Mouse (Mus musculus): ENCODE results near the gene Scfd2.
A peak's percentile ranks its signal among the peaks of the same experiment; 100 is the strongest.

Scfd2 gene

GRCm38 (mm10) chr5:74531630-74532280 lies at the start of gene Scfd2:
Scfd2 (minus strand) TSS chr5:74531759.
- ATAC-seq (ENCODE audit: low TSS enrichment), result peak; percentile 92

DNA sequence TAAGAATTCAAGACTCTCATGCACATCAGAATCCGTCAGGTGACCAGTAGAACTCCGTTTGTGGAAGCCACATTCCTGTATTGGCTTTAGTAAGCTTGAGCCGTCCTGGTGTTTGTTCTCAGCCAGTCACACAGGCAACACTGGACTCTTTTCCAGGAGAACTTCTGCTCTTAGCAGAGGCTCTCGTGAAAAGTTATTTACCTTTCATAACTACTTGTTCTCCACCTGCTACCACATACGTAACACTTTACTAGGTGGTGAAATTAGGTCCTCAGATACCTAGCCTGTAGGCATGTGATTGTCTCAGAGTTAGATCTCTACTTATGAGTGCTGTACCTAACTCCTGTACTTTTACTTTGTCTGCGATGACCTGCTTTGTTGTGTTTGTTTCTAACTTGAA lies 40.2 kb upstream of the Scfd2 start:
- ATAC-seq (ENCODE audit: low TSS enrichment), result no peak

GRCm38 (mm10) chr5:74561151-74561550 lies 29.6 kb upstream of the Scfd2 start:
- ATAC-seq (ENCODE audit: low TSS enrichment), result no peak

DNA sequence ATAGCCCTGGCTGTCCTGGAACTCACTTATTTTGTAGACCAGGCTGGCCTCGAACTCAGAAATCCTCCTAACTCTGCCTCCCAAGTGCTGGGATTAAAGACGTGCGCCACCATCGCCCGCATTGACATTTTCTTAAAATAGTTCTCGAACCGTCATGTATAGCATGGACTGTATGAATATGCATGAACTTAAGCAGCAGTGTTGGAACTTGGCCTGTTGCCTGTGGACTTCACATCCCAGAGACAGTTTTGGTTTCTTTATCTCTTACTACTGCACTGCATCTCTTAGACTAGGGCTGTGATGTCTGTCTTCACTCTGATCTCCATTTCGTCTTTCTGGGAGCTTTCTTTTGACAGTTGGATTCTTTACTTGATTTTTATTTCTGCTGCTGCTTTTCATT lies 18.0 kb upstream of the Scfd2 start:
- peak; percentile 79 for ATAC-seq (ENCODE audit: low TSS enrichment)

- ATAC-seq (ENCODE audit: low TSS enrichment), result no peak
Measured at GRCm38 (mm10) chr5:74545606-74546005, 14.0 kb upstream of the Scfd2 start.

- ATAC-seq (ENCODE audit: low TSS enrichment), result no peak
Measured at GRCm38 (mm10) chr5:74536180-74536947, 4.8 kb upstream of the Scfd2 start.

DNA sequence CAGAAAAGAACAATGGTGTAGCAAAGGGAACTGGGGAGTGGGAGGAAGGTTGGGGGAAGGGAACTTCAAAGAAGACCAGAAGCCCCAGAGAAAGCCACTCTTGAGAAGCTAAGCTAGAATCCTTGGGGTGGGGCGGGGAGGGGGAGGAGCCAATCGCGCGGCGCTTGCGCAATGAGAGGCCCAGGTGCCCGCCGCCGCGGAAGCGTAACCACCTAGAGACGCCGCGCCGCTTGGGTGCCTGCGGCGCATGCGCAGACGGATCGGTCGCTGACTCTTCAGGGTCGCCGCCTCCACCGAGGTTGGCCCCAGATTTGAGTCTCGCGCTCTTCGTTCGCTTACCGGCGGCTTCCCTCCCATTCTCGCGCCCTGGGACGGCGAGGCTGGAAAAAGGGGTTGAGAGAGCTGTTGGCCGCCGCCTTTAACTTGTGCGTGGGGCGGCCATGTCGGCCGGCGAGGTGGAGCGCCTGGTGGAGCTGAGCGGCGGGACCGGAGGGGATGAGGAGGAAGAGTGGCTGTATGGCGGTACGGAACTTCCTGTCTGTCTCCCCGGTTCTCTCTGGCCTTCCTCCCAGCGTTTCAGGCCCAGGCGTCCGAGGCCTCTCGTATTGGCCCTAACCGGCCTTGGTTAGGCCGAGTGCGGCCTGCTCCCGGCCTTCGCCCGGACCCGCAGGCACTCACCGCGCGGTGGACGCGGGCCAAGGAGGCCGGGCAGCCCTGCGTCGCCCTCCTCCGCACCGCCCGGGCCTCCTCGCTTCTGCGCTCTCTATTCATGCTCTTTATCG lies 3.9 kb upstream of the Scfd2 start, which contains the start of gene Fip1l1:
Gene Fip1l1 (plus strand): TSS at position 210 of the 782 bp plus-strand sequence.
- peak; percentile 81 for ATAC-seq (ENCODE audit: low TSS enrichment)

GRCm38 (mm10) chr5:74530785-74531184 lies 774 bp downstream of the Scfd2 start:
- ATAC-seq (ENCODE audit: low TSS enrichment), result no peak

GRCm38 (mm10) chr5:74527025-74527424 lies 4.5 kb downstream of the Scfd2 start:
- ATAC-seq (ENCODE audit: low TSS enrichment), result no peak

GRCm38 (mm10) chr5:74511686-74512085 lies 19.9 kb downstream of the Scfd2 start:
- ATAC-seq (ENCODE audit: low TSS enrichment), result 0 out of 2 replicates have a peak, but pooled peaks have one; percentile 34

DNA sequence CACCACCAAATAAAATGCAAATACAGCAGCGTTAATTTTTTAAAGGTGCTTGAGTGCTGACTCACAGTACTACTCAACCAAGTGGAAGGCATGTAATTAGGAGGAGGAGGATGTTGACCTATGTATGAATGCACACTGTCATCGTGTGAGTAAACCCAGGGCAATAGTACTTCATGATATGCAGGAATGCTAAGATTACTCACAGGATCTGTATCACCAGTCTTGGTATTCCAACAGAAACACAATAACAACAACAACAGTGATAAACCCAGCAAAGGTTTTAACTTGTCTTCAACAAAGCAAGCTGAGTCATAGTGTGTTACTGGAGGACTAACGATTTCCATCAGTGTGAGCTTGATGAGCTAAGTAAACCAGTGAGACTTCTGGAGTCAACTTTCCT lies 38.9 kb downstream of the Scfd2 start:
- no peak for ATAC-seq (ENCODE audit: low TSS enrichment)

DNA sequence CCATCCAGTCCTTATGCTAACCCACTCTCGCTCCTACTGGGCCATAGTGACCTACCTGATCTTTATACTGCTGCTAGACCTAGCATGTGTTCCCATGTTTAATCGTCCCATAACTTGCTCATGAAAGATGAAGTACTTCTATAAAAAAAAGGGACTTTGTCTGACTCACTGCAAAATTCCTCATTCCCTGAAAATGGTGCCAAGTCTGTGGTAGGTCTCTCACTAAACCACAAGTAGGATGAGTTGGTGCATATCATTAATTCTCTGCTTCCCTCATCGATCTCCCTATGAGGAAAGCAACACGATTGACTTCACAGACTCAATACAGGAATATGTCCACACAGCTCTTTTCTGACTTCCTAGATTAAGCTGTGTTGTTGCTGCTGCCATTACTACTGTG lies 46.9 kb downstream of the Scfd2 start:
- ATAC-seq (ENCODE audit: low TSS enrichment), result no peak

GRCm38 (mm10) chr5:74482633-74483032 lies 48.9 kb downstream of the Scfd2 start:
- no peak for ATAC-seq (ENCODE audit: low TSS enrichment)

- no peak for ATAC-seq (ENCODE audit: low TSS enrichment)
Measured at GRCm38 (mm10) chr5:74482034-74482433, 49.5 kb downstream of the Scfd2 start.

DNA sequence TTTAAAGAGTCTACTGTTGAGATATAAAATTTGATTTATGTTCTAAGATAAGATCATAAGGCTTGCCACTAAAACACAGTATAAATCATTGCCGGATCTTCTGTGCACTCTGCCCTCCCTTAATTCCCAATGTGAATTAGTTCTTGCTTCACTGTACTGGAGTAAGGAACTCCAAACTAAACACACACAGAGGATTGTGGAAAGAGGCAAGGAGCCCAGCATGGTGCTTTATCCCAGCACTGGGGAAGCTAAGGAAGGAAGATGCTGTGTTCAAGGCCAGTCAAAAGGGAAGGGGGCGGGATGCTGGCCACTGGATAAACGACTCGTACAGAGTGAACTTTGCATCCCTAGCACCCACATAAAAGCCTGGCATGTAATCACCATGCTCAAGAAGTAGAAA lies 51.1 kb downstream of the Scfd2 start:
- no peak for ATAC-seq (ENCODE audit: low TSS enrichment)

DNA sequence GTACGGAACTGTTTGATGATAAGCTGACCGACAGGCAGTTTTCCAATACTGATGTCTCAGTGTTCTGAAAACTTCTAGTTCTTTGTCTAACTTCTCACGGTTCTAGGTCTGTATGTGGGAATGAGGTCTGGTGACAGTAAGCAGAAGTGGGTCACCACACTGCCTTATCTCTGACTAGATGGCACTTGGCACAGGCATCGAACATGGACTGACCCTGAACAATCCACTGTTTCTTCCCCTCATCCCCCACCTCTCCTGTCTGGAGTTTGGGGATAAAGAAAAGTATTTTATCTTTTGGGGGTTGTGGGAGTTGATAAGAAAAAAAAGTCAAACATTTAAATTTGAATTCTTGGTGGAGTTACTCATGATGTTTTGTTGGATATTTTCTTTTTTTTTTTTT lies 51.6 kb downstream of the Scfd2 start:
- ATAC-seq (ENCODE audit: low TSS enrichment), result no peak

DNA sequence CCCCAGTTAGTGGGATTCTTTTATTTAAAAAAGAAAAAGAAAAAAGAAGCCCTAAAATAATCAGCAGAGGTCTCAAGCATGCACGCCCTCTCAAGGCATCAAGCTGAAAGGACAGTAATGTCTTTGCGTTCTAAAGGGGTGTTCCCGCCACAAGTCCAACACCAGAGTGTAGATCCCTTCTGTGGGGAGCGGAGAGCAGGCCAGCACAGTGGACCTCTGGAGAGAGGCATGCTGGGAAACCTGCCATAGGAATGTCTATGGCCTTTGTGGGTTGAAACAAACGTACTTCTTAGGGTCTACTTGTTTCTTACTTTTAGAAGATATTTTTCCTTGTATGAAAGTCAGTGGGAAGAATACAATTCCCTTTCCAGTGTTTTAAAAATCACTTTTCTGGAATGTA lies 52.4 kb downstream of the Scfd2 start:
- ATAC-seq (ENCODE audit: low TSS enrichment), result no peak

- ATAC-seq (ENCODE audit: low TSS enrichment), result no peak
Measured at GRCm38 (mm10) chr5:74476551-74476950, 55.0 kb downstream of the Scfd2 start.

DNA sequence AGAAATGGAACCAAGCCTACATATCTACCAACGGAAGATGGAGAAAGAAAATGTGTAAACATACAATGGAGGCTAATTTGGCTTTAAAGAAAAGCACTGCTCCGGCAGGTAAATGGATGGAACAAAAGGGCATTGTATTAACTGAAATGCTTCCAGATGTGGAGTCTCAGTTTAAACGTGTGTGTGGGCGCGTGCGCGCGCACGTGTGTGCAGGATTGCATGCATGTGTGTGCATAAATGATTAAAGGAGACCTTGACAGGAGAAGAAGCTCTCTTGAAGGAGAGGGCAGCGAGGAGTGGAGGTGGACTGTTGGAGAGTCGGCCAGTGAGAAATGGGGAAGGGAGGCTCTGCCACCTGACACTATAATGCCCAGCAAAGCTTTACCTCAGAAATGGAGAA lies 58.4 kb downstream of the Scfd2 start:
- ATAC-seq (ENCODE audit: low TSS enrichment), result no peak

DNA sequence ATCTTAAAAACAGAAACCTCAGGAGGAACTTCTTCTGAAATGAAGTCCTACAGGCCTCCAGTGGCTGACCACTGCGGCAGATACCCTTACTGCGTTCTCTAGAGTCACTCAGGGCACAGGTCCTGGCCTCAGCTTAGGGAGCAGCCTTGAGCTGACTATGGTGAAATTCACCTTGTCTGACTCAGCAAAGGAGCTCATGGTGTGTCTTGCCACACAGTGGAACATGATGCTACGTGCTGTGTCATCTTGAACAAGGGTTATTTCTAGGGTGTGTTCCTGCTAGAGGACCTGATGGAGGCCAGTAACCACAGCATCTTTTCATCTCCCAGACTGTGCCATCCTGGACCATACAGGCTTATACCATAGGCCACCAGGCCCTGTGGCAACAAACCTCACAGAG lies 60.7 kb downstream of the Scfd2 start:
- ATAC-seq (ENCODE audit: low TSS enrichment), result no peak

- ATAC-seq (ENCODE audit: low TSS enrichment), result no peak
Measured at GRCm38 (mm10) chr5:74469620-74470019, 61.9 kb downstream of the Scfd2 start.

- no peak for ATAC-seq (ENCODE audit: low TSS enrichment)
Measured at GRCm38 (mm10) chr5:74467753-74468152, 63.8 kb downstream of the Scfd2 start.

DNA sequence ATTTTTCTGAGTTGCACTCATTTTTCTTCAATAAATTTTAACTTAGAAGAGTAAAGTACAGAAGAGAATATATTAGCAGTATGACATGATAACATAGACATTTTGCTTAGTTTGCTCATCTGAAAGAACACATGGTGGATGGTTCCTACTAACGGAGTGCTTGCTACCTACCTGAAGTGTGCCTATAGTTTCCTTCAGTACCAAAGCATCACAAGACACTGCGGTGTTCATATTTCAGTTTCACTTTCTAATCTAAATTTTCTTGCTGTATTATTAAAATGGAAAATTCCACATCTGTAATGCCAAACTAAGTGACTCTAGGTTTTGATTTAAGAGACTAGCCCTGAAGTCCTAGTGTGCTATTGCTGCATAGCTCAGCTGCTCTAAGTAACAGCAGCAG lies 74.8 kb downstream of the Scfd2 start:
- ATAC-seq (ENCODE audit: low TSS enrichment), result no peak
